Comparison of ENCODE assay signal across 13 mouse cellular contexts in genomic region chr1:39968999-39969398, GRCm38 (mm10).
DNase-seq lines count a peak whose midpoint lies in the region; ATAC-seq and TF ChIP-seq lines count a peak whose summit lies in the region.
"Had no signal": no experiment of that assay in that cellular context is flagged by ENCODE, and none has a peak within 500 bp of the region (broad histone marks: within the 10 kb centered on the region; RNA-seq: fewer than 3 reads in every experiment).

No protein-coding gene starts in this region.

- no peak overlapping the region for H3K4me3 ChIP-seq in layer of hippocampus, adult 2 months
- no peak overlapping the region for H3K4me3 ChIP-seq in embryonic facial prominence, embryonic 15.5 days (replicated peaks)
- H3K4me3 ChIP-seq in megakaryocyte, embryonic 14.5 days (replicated peaks): peak overlapping the region; percentile 66
- H3K4me3 ChIP-seq: forebrain, embryonic 10.5 days; kidney, embryonic 15.5 days; left cerebral cortex, adult 2 months had no signal

- no peaks in the 10 kb centered on the region for H3K27me3 ChIP-seq in embryonic facial prominence, embryonic 15.5 days
- no peaks in the 10 kb centered on the region for H3K27me3 ChIP-seq in megakaryocyte, embryonic 14.5 days (replicated peaks)
- H3K27me3 ChIP-seq: kidney, embryonic 15.5 days had no signal

- no peaks in the 10 kb centered on the region for H3K9me3 ChIP-seq in embryonic facial prominence, embryonic 15.5 days (replicated peaks)
- no peaks in the 10 kb centered on the region for H3K9me3 ChIP-seq in megakaryocyte, embryonic 14.5 days
- H3K9me3 ChIP-seq: forebrain, embryonic 10.5 days; kidney, embryonic 15.5 days had no signal

- DNase-seq in layer of hippocampus, adult 2 months (ENCODE audit: low spot score in 2 of 2): no peak
- DNase-seq in layer of hippocampus, adult 18-20 months (ENCODE audit: low spot score in 2 of 2): no peak
- peak; percentile 70 for DNase-seq in MEL-GATA-1-ER (ENCODE audit: extremely low read depth, low read depth)
- DNase-seq in cerebellum, postnatal 10 days: no peak
- no peak for DNase-seq in adrenal gland, adult 18-20 months (ENCODE audit: low spot score in 2 of 2)
- DNase-seq: adrenal gland, adult 2 months; cerebellum, adult 9-10 months; thymus, adult 2 months had no signal

- peak overlapping the region; percentile 47; the same call in 1 of the 2 replicates for H3K27ac ChIP-seq in layer of hippocampus, adult 2 months
- peak overlapping the region; percentile 48; the same call in 1 of the 2 replicates for H3K27ac ChIP-seq in embryonic facial prominence, embryonic 15.5 days (replicated peaks)
- H3K27ac ChIP-seq: forebrain, embryonic 10.5 days; kidney, embryonic 15.5 days; left cerebral cortex, adult 2 months had no signal

- H3K36me3 ChIP-seq in embryonic facial prominence, embryonic 15.5 days: no peaks in the 10 kb centered on the region
- H3K36me3 ChIP-seq in megakaryocyte, embryonic 14.5 days (replicated peaks; ENCODE audit: low read length): peaks cover 15% of the 10 kb centered on the region

- TF ChIP-seq CTCF in layer of hippocampus, adult 2 months (conservative IDR thresholded peaks at IDR 0.05): no peak

- WGBS in embryonic facial prominence, embryonic 15.5 days: 38% methylated on average over 7 of the region's 7 CpGs

- no peak overlapping the region for H3K9ac ChIP-seq in embryonic facial prominence, embryonic 15.5 days
- H3K9ac ChIP-seq: kidney, embryonic 15.5 days had no signal

- ATAC-seq in embryonic facial prominence, embryonic 15.5 days (ENCODE audit: insufficient number of reproducible peaks, low FRiP score, low TSS enrichment, low read depth): no peak

- peaks cover 49% of the 10 kb centered on the region for H3K4me1 ChIP-seq in embryonic facial prominence, embryonic 15.5 days
- peaks cover 62% of the 10 kb centered on the region for H3K4me1 ChIP-seq in megakaryocyte, embryonic 14.5 days

- H3K4me2 ChIP-seq in embryonic facial prominence, embryonic 15.5 days (replicated peaks): no peak overlapping the region
- H3K4me2 ChIP-seq: kidney, embryonic 15.5 days had no signal
